Mouse (Mus musculus) mouse embryonic stem cell (cell line): Measurements from ENCODE around the gene Pqbp1.

Experiments used
- in situ Hi-C, 2 experiments: fragments of 300-500 bp; cut with MboI; formaldehyde crosslinking; loops; 1 replicate in 1 of 2; 3 replicates in 1 of 2; pipeline ENCODE4 v1.14.3; 2019 to 2020; ENCODE audit warnings: low sequenced_read_pairs in 2 of 2, low pct_unique_long_range_greater_than_20kb in 1 of 2, mixed read lengths in 1 of 2; ENCODE audit not compliant: unreplicated experiment in 1 of 2

The Pqbp1 gene

DNA sequence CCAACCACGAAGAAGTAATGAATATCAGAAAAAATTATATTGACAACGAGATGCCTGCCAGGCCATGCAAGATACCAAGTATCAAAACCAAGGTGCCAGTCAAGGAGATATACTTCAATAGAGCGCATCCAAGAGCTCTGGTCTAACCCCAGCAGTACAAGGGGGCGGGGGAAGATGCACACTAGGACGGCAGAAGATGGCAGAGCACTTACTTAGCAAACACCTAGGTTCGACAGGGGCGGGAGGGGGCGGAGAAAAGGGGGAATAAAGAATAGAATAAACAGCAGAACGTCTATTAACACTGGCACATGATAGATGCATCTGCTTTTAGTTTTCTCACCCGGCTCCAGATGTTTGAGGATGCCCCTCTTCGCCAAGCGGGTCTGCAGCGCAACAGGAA lies 858 bp downstream of the Pqbp1 start:
- in situ Hi-C loops: no loop called here

DNA sequence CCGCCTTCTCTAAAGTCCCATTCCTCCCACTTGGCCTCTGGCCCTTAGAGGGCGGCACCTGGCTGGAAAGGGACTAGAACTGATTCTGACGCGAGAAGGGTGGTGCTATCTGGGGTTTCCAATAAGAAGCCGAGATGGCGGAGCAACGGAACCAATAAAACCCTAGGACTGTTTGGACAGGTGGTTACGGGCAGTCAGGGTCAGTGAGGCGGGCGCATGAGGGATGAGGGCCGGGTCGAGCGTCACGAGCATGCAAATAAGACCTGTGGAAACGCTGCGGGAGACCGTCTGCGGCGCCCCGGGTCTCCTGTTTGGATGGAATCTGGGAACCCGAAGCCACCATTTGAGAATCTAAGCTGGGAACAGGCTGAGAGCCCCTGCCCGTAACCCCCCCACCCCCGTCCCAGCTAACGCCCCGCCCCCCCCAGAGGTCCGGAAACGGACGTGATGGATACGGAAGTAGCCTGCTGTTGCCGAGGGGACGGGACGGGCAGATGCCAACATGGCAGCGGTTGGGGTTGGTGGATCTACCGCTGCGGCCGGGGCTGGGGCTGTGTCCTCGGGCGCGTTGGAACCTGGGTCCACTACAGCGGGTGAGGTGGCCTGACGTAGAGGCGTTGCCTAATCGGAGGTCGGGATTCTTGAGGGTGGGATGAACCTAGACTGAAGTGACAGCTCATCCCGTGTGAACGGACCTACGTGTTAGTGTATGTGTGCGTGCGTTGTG lies 15.1 kb downstream of the Pqbp1 start, which contains the start of gene Slc35a2:
Slc35a2 (plus strand) TSS at position 188 of the 727 bp plus-strand sequence.
- in situ Hi-C loops: no loop called here

DNA sequence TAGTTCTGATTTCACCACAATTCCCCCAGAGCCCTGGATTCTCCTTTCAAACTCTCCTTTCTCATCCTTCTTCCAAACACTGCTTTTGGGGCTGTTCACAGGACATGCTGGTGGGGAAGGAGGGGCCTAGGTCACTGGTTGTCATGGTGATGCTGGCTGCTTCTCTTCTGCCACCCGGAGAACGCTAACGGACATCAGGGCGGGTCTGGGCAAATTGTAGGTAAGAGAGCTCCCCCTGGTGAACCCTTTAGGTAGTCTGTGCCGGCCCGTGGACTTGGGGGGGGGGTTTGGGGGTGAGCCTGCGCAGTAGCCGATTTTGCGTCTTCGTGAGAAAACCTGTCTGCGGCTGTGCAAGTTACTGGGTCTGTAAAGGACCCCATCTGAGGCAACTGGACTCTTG lies 19.2 kb downstream of the Pqbp1 start:
- in situ Hi-C loops: no loop called here

DNA sequence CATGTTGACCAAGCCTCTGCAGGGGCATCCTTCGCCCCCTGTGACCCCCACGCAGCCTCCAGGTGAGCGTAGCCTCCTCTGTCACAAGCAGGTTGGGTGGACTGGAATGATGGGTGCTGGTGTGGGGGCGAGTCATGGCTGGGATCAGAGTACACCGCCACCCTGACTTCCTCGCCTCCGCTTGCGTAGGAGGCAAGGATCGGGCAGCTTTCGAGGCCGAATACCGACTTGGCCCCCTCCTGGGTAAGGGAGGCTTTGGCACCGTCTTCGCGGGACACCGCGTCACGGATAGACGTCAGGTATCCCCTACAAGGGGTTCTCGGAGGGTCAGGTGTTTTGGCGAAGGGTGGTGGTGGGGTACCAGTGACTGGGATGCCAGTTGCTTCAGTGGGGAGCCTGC lies 20.6 kb downstream of the Pqbp1 start:
- in situ Hi-C loops: no loop called here

DNA sequence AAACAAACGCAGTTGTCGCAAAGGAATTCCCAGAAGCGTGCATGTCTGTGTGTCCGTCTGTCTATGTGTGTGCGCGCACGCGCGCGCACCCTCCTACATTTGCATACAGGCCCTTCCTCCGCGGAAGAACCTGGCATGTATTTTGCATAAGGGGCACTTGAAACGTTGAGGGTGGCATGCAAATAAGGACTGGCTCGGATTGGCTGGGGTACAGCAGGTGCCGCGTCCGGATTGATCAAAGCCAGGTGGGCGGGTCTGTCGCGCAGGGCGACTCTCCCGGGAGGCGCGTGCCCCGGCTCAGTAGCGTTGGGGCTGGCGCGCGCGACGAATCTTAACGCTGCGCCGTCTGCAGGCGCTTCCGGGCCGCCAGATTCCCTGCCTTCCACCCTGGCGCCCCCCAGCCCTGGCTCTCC lies 21.1 kb downstream of the Pqbp1 start, which contains the start of gene Pim2:
Pim2 (plus strand) TSS at position 256 of the 413 bp plus-strand sequence.
- in situ Hi-C loops: no loop called here

DNA sequence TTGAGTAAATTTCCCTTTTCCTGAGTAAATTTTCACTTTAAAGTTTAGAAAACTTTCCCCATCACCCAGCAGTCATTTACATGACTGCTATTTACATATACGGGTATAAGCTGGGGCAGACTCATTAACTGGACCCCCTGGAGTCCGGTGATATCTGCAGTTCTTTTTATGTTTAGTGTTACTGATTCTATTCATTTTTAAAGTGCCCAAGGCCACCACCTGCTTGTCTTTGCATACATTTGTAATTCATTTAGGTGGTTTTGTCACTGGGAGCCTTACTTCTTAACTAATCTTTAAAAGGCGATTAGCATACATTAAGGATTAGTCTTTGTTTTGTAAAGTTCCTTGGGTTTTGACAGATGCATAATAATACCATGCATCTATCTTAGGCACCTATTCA lies 29.2 kb downstream of the Pqbp1 start:
- in situ Hi-C loops: no loop called here

DNA sequence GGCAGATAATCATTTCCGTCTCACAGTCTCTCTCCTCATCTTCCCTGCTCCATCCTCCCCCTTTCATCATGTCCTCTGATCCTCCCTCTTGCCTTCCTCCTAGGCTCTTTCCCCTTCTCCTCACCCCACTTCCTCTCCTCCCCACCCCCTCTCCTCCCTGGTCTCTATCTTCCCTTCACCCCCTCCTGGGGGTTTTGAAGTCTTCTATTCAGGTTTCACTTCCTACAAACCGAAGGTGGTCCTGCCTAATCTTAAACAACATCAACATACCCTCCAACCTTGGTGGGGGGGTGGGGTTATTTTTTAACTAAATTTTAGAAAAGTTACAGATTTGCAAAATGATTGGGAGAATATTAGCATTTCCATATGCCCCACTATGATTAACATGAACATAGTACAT lies 30.6 kb downstream of the Pqbp1 start:
- in situ Hi-C loops: no loop called here

DNA sequence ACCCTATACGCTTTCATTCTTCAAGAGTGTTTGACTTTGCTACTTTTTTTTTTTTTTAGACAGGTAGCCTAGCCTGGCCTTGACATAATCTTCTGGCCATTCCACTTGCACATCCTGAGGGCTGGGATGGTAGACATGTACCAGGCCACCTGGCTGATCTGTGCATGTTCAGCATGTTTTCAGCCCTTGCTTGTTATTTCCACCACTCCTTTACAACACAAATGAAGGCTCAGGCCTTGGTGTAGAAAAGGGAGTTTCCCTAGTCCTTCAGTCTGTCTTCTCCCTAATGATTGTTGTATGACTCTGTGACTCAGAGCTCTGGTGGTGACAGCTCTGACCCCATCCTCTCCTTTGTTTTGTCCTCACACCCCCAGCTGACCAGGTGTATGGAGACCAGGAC lies 31.9 kb downstream of the Pqbp1 start:
- in situ Hi-C loops: no loop called here

DNA sequence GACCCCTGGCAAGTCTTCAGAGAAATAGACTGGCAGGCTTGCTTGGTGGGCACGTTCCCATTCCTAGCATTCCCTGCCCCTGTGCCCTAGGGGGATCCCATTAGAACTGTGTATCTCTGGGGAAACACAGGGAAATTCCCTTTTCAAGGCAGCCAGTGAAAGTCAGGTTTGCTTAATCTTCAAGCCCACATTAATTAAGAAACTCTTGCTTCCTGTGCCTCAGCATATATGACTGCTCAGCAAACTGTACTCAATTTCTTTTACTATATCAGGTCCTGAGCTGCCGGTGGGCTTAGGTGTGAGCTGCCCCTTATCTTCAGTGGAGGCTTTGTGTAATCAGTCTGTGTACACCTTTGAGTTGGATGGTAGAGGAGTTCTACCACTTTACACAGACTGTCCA lies 33.3 kb downstream of the Pqbp1 start:
- in situ Hi-C loops: no loop called here

DNA sequence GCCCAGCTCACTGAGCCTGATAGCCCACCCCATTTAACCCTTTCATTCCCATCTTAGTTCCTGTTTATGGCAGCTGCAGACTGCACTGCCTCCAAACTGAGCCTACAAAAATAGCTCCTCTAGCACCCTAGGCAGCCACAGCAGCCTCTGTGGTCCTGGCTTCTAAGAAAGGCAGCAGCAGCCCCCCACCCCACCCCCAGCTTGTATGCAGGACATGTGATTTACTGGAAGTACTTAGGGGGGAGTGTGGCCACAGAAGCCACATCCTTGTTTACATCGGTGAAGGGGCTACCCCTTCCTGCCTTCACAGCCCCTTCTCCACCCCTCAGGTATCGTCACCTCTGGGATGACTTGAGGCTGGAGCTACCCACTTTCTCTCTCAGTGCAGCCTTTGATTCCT lies 33.7 kb downstream of the Pqbp1 start:
- in situ Hi-C loops: no loop called here

DNA sequence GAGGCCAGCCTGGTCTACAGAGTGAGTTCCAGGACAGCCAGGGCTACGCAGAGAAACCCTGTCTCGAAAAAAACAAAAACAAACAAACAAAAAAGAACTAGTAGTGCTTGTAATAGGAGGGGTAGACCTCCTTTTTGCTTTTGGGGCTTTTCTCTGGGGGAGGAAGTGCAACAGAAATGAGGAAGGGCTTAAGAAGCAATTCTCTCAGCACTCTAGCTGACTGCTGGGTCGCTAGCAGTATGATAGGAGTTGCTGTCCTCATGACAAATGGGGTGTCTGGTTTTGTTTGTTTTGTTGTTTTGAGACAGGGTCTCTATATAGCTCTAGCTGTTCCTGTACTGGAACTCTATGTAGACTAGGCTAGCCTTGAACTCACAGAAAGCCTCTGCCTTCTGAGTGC lies 34.5 kb downstream of the Pqbp1 start:
- in situ Hi-C loops: no loop called here

DNA sequence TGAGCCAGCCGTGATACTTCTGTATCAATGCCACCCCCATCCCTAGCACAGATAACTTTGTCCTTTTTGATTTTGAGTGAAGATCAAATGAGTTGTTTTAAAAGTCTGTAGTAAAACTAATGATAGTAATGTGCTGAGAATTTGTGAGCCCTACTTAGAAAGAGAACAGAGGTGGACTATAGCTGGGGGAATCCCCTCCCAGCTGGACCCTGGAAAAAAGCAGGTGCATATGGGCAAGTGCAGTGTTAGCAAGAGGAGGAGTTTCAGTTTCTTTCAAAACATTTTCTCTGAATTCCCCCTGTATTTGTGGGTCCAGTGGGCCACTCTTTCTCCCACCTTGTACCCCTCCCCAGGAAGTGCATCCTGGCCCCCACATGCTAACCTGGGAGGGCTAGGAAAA lies 35.9 kb downstream of the Pqbp1 start:
- in situ Hi-C loops: no loop called here

DNA sequence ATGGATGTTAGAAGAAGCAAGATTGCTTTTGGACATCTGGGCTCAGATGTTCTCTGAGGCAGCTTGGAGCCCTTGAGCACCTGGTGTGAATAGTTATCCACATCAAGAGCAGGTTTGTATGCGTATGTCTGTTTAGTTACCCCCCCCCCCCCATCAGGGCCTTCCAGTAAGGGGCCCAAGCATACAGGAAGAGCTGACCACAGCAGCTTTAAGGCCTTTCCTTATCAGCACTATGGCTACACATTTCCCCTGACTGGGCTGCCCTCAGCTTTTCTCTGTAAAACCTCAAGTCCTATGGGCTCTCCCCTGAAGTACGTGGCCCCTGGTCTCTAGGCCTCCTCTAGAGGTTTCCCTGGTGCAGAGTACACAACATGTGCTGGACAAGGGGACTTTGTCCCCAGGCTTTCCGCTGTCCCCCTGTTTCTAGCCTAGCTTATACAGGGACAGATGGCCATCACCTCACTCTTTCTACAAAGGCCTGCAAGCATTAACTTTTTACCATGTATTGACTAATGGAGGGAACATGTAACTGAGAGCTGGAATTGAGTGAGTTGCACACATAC lies 39.8 kb downstream of the Pqbp1 start:
- in situ Hi-C loops: no loop called here

DNA sequence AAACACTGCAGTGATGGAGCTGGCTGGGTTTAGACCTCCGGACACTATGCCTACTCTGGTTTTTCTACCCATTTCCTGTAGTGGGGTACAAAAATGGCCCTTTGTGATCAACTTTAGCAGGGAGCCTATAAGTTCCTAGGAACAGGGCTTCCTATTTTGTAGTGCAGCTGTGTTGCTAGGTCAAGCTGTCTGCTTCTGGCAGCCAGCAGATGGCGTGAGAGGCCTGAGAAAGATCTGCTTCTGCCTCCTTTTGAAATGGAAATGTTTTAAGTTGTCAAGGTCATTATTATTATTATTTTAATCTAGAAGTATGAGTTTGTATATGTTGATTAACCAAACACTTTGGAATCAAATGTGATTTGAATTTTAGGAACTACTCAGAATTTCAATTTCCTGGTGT lies 44.5 kb downstream of the Pqbp1 start:
- in situ Hi-C loops: no loop called here

DNA sequence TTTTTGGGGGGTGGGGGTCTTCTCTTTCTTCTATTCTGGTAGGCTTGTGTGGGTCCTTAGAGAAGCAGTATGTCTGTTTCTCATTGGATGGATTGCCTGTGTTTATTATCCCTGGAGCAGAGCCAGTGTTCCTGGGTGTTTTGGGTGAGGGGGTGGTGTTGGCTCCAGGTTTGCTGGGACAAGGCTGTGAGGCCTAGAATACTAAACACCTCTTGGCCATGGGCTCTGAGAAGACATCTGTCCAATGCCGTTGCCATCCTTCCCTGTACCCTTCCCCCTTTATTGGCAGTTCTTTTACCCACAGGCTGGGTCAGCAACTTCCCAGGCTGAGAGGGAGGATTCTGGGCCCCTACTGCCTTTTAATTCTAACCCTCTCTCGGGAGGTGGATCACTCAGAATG lies 51.2 kb downstream of the Pqbp1 start:
- in situ Hi-C loops: no loop called here
